Mouse (Mus musculus): ENCODE data around the gene Cenpo. TPM values are rescaled to one million over a fixed set of nuclear protein-coding genes. Genes with fewer than 3 reads are reported as not detected.

Cenpo gene
- total and polyA plus RNA-seq, 3 experiments: 29.2 to 35.5 TPM; not detected in 1

DNA sequence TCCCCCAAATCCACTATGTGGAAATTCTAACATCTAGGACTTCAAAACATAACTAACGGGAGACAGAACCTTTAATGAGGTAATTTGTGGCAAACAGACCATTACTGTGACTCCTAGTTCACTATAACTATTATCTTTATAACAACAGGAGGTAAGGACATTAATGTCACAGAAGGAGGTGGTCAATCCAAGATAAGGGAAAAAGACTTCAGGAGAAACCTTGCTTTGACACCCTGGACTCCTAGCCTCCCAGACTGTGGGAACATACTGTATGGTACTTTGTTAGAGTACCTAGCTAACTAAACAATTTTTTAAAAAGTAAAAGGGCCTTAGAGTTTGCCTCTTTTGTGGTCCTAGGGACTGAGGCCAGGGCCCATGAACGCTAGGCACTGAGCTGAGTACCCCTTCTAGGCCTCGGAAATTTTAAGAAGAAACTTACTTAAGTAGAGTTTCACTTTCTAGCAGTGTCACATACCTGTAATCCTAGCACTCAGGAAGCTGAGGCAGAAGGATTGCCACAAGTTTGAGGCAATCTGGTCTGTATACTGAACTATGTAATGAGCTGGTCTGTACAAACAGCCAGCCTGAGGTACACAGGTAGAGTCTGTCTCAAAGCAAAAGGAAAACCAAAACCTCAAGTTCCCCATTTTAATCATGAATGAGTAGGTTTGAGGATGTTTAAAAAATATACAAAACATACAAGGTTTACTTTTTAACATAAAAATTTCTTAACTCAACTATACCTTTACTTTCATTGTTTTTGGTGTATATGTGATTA is 45.1 kb upstream of the Cenpo start:
- no peak overlapping the region for H3K9ac ChIP-seq (ENCODE audit: control insufficient read depth, low read depth, low read length, poor library complexity, severe bottlenecking)
- DNase-seq (ENCODE audit: low read depth, low spot score): peak; percentile 56
- H3K9me3 ChIP-seq (replicated peaks; ENCODE audit: insufficient read depth, low read length): no peaks in the 10 kb centered on the region
- TF ChIP-seq MAX (IDR thresholded peaks at IDR 0.05; ENCODE audit: low read length) (peak; percentile 40; the same call in 1 of the 2 replicates), RCOR1 (IDR thresholded peaks at IDR 0.05; ENCODE audit: low read depth, low read length) (0 out of 2 replicates have a peak, but pooled peaks have one; percentile 10), MYC (IDR thresholded peaks at IDR 0.05; ENCODE audit: low read depth, low read length) (no peak), POLR2AphosphoS5 (IDR thresholded peaks at IDR 0.05; ENCODE audit: borderline replicate concordance, low read depth, low read length) (no peak), EP300 (IDR thresholded peaks at IDR 0.05; ENCODE audit: low read depth in 1 of 2, low read length in 2 of 2) (peak in 1 of 2 experiments; percentile 43; a peak in 2 of 4 replicates), UBTF (IDR thresholded peaks at IDR 0.05; ENCODE audit: borderline replicate concordance, insufficient read depth, low read depth, low read length) (no peak)
- no peaks in the 10 kb centered on the region for H3K27me3 ChIP-seq (ENCODE audit: control insufficient read depth in 1 of 2, insufficient read depth in 2 of 2, low read length in 2 of 2)
- H3K4me3 ChIP-seq (ENCODE audit: control insufficient read depth in 1 of 2, insufficient read depth in 1 of 2, low read depth in 2 of 2, low read length in 2 of 2): no peak overlapping the region; a peak in 1 of 4 replicates
- H3K79me2 ChIP-seq (ENCODE audit: control insufficient read depth, insufficient read depth, low read length, poor library complexity): no peaks in the 10 kb centered on the region
- H3K4me1 ChIP-seq (ENCODE audit: control insufficient read depth in 1 of 2, insufficient read depth in 2 of 2, low read length in 2 of 2): peaks cover 3 to 9% of the 10 kb centered on the region in 2 experiments; a peak in 2 of 4 replicates
- H3K36me3 ChIP-seq (ENCODE audit: control insufficient read depth in 1 of 2, insufficient read depth in 2 of 2, low read length in 2 of 2): peaks cover 26% of the 10 kb centered on the region in 2 experiments
- no peak overlapping the region for H3K27ac ChIP-seq (ENCODE audit: control insufficient read depth, low read depth, low read length)

DNA sequence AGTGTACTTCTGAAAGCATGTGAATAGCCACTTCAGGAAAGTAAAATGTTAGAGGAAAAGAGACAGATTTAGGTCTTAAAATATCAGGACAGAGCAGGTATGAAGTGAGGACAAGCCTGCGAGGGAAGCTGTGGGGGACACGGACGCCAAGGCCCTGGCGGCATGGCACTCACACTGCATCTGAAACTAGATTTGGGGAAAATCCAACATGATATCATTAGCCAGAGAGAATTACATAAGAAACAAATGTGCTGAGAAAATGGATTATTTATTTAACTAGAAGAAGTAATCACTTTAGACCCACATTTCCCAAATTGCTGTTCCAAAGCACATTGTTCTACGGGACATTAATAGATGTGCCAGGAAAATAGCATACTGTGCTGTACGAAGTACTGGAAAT is 37.0 kb upstream of the Cenpo start:
- no peak overlapping the region for H3K9ac ChIP-seq (ENCODE audit: control insufficient read depth, low read depth, low read length, poor library complexity, severe bottlenecking)
- no peaks in the 10 kb centered on the region for H3K79me2 ChIP-seq (ENCODE audit: control insufficient read depth, insufficient read depth, low read length, poor library complexity)
- no peaks in the 10 kb centered on the region for H3K9me3 ChIP-seq (replicated peaks; ENCODE audit: insufficient read depth, low read length)
- H3K4me3 ChIP-seq (ENCODE audit: control insufficient read depth in 1 of 2, insufficient read depth in 1 of 2, low read depth in 2 of 2, low read length in 2 of 2): no peak overlapping the region
- DNase-seq (ENCODE audit: low read depth, low spot score): no peak
- H3K27me3 ChIP-seq (ENCODE audit: control insufficient read depth in 1 of 2, insufficient read depth in 2 of 2, low read length in 2 of 2): no peaks in the 10 kb centered on the region
- H3K36me3 ChIP-seq (ENCODE audit: control insufficient read depth in 1 of 2, insufficient read depth in 2 of 2, low read length in 2 of 2): peaks cover 0 to 37% of the 10 kb centered on the region in 2 experiments; a peak in 3 of 4 replicates
- no peaks in the 10 kb centered on the region for H3K4me1 ChIP-seq (ENCODE audit: control insufficient read depth in 1 of 2, insufficient read depth in 2 of 2, low read length in 2 of 2)
- TF ChIP-seq BHLHE40 (IDR thresholded peaks at IDR 0.05; ENCODE audit: borderline replicate concordance, low read depth, low read length): no peak
- no peak for TF ChIP-seq USF2 (IDR thresholded peaks at IDR 0.05; ENCODE audit: borderline replicate concordance in 1 of 2, insufficient read depth in 1 of 2, low read depth in 1 of 2, low read length in 2 of 2)
- TF ChIP-seq NRF1 (IDR thresholded peaks at IDR 0.05; ENCODE audit: insufficient read depth, low read depth, low read length, poor library complexity, severe bottlenecking): no peak
- TF ChIP-seq EP300 (IDR thresholded peaks at IDR 0.05; ENCODE audit: low read depth in 1 of 2, low read length in 2 of 2): no peak
- no peak for TF ChIP-seq CTCF (IDR thresholded peaks at IDR 0.05 in 2 of 3, conservative IDR thresholded peaks at IDR 0.05 in 1 of 3; ENCODE audit: control insufficient read depth in 1 of 3, insufficient read depth in 1 of 3, low read depth in 2 of 3, low read length in 3 of 3, poor library complexity in 1 of 3, severe bottlenecking in 1 of 3)
- H3K27ac ChIP-seq (ENCODE audit: control insufficient read depth, low read depth, low read length): no peak overlapping the region

DNA sequence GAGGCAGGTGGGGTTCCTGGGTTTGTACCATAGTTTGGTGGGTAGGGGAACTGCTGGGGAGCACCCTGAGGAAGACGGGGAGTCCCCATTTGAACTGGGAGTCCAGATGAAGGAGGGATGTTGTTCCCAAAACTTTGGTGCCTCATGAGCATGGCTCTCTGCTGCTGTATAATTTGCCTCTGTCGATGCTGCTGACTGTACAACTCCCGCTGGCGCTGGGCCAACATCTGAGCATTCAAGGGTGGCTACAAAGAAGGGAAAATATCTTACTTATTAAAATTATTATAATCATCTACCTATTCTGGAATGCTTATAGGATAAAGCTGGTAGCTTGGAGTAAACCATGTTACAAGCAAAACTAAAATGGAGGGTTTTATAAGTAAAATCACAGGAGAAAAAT is 33.7 kb upstream of the Cenpo start:
- H3K27ac ChIP-seq (ENCODE audit: control insufficient read depth, low read depth, low read length): no peak overlapping the region
- no peaks in the 10 kb centered on the region for H3K79me2 ChIP-seq (ENCODE audit: control insufficient read depth, insufficient read depth, low read length, poor library complexity)
- DNase-seq (ENCODE audit: low read depth, low spot score): no peak
- H3K27me3 ChIP-seq (ENCODE audit: control insufficient read depth in 1 of 2, insufficient read depth in 2 of 2, low read length in 2 of 2): no peaks in the 10 kb centered on the region
- H3K4me3 ChIP-seq (ENCODE audit: control insufficient read depth in 1 of 2, insufficient read depth in 1 of 2, low read depth in 2 of 2, low read length in 2 of 2): no peak overlapping the region
- H3K9me3 ChIP-seq (replicated peaks; ENCODE audit: insufficient read depth, low read length): no peaks in the 10 kb centered on the region
- peaks cover 0 to 33% of the 10 kb centered on the region in 2 experiments; a peak in 3 of 4 replicates for H3K36me3 ChIP-seq (ENCODE audit: control insufficient read depth in 1 of 2, insufficient read depth in 2 of 2, low read length in 2 of 2)
- H3K4me1 ChIP-seq (ENCODE audit: control insufficient read depth in 1 of 2, insufficient read depth in 2 of 2, low read length in 2 of 2): no peaks in the 10 kb centered on the region
- no peak overlapping the region for H3K9ac ChIP-seq (ENCODE audit: control insufficient read depth, low read depth, low read length, poor library complexity, severe bottlenecking)
- TF ChIP-seq HCFC1 (IDR thresholded peaks at IDR 0.05; ENCODE audit: low read depth, low read length): no peak
- no peak for TF ChIP-seq JUND (IDR thresholded peaks at IDR 0.05; ENCODE audit: low read depth, low read length)
- no peak for TF ChIP-seq ZNF384 (IDR thresholded peaks at IDR 0.05; ENCODE audit: low read depth, low read length)
- TF ChIP-seq NRF1 (IDR thresholded peaks at IDR 0.05; ENCODE audit: insufficient read depth, low read depth, low read length, poor library complexity, severe bottlenecking): no peak
- TF ChIP-seq EP300 (IDR thresholded peaks at IDR 0.05; ENCODE audit: low read depth in 1 of 2, low read length in 2 of 2): no peak
- TF ChIP-seq BHLHE40 (IDR thresholded peaks at IDR 0.05; ENCODE audit: borderline replicate concordance, low read depth, low read length): no peak
- TF ChIP-seq MAZ (IDR thresholded peaks at IDR 0.05; ENCODE audit: low read depth, low read length): no peak
- no peak for TF ChIP-seq USF1 (IDR thresholded peaks at IDR 0.05; ENCODE audit: low read depth, low read length)
- TF ChIP-seq TCF12 (IDR thresholded peaks at IDR 0.05; ENCODE audit: low read depth, low read length): no peak
- TF ChIP-seq ZC3H11A (IDR thresholded peaks at IDR 0.05; ENCODE audit: low read depth, low read length): no peak
- TF ChIP-seq RAD21 (IDR thresholded peaks at IDR 0.05; ENCODE audit: low read depth, low read length): no peak
- no peak for TF ChIP-seq MAX (IDR thresholded peaks at IDR 0.05; ENCODE audit: low read length)
- no peak for TF ChIP-seq ZKSCAN1 (IDR thresholded peaks at IDR 0.05; ENCODE audit: low read depth, low read length)
- no peak for TF ChIP-seq NELFE (IDR thresholded peaks at IDR 0.05; ENCODE audit: low read depth, low read length)
- no peak for TF ChIP-seq MYC (IDR thresholded peaks at IDR 0.05; ENCODE audit: low read depth, low read length)
- TF ChIP-seq ELF1 (IDR thresholded peaks at IDR 0.05; ENCODE audit: low read depth, low read length): no peak
- no peak for TF ChIP-seq UBTF (IDR thresholded peaks at IDR 0.05; ENCODE audit: borderline replicate concordance, insufficient read depth, low read depth, low read length)

All from MEL (cell line).